Mouse (Mus musculus): ENCODE data around the gene Ywhag.

The Ywhag gene

DNA sequence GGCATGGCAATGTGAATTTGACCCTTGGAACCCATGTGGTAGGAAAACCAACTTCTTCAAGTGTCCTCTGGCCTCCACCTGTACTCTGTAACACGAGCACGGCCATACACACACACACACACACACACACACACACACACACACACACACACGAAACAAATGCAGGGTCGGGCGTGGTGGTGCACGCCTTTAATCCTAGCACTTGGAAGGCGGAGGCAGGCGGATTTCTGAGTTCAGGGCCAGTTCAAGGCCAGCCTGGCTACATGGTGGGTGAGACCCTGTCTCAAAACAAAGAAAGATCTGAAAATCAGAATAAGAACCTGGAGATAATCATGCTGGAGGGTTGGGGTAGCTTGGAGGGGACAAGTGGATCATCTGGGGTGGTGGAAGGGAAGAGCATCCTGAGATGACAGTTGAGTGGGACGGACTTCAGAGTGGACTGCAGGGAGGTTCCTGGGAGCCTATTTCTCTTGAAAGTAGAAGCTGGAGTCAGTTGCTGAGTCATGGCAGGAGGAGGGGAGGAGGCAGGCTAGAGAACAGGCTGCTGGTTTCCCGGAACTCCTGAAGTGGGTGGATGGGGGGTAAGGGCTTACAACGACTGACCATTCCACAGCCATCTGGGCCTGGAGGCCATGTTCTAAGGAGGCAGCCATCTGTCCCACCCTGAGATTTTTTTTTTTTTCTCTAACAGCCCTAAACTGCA, 16.4 kb upstream of the Ywhag start:
- no peak for DNase-seq

DNA sequence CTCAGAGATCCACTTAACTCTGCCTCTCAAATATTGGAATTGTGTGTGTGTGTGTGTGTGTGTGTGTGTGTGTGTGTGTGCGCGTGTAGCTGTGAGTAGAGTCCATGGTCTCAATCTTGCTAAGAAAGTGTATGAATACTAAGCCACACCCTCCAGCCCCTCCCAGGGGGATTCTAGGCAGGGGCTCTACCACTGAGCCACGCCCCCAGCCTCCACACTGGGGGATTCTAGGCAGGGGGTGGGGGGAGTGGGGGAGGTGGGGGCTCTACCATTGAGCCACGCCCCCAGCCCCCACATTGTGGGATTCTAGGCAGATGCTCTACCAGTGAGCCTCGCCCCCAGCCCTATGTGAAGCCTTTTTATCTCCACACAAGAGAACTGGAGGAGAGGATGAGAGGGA, 12.2 kb upstream of the Ywhag start:
- no peak for DNase-seq

DNA sequence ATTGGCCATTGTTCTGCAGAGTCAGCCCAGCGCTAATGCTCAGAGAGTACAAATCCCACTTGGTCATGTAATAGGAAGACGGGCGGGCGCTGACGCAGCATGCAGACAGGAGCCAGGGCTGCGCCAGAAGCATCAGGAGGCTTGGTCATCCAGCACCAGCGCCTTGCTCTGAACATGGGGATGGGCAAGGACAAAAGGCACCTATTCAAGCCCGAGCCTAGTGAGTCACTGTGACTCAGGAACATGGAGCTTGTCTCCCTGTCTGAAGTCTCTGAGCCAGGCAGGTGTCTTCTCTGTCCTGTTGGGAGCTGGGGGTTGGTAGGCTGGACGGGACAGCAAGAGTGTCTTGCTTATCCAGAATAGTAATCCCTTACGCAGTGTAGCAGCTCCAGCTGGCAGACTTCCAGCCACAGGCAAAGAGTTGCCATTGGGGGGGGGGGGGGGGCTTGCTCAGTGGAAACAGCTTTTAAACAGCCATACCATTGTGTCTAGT, 11.5 kb upstream of the Ywhag start:
- DNase-seq = no peak

DNA sequence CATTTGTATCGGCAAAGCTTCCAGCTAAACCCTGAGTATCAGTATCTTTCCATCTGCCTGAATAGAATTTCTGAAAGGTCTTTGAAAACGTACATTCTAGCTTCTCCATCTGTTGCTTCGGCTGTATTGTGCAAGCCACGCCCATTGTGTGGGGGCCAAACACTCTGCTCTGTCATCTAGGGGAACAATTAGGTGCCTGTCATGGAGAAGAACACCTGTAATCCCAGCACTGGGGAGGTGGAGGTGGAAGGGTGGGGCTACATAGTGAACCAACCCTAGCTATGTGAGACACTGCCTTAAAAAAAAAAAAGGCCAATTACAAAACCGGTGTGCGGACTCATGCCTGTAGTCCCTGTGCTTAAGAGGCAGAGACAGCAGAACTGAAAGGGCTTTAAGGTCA, 8.3 kb upstream of the Ywhag start:
- no peak for DNase-seq

DNA sequence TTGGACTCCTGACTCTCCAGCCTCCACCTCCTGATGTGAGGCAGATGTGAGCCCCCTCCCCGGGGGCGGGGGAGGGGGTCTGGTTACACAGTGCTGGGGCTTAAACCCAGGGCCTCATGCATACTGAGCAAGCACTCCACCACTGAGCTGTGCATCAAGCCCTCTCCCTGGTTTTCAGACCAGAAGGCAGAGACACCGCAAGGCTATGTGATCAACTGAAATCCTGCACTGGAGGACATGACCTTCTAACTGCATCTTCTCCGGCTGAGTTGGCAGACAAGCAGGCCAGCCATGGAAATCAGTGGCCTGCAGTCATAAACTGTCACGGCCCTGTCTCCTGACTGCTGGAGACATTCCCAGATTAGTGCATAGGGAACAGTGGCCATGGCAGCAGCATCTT, 6.2 kb upstream of the Ywhag start:
- no peak for DNase-seq

DNA sequence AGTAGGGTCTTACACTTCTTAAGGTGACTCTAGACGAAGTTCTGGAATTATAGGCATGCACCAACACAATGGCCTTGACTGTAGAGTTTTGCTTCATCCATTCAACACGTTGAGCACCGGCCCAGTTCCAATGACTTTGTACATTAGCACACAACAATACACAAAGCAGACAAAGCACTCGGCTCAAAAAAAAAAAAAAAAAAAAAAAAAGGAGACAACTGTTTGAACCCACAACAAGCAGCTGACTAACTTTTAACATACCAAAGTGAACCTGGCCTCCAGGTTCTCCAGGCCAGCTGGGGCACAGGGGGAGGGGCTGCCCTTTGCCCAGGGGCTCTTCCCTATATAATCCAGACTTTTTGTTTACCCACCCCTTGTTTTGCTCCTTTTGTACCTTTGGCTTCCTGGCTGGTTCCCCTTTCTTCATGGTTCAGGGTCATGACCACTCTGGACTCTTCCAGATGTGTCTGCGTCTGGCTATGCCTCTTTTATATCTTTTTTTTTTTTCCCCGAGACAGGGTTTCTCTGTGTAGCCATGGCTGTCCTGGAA, 1.3 kb upstream of the Ywhag start:
- DNase-seq = no peak

DNA sequence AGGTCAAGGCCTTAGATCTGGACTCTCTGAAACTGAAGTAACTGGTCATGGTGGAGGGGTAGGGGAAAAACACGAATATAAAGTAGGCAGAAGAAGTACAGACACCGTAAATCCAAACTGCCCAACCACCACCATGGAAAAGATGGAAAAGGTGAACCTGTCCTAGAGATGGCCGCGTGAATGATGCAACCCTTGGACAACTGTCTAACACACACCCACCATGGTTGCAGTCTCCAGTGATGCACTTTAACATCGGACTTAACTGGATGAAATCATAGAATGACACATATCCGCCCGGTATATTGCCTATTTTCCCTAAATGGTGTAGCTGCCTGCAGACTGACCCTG, 734 bp upstream of the Ywhag start:
- no peak for DNase-seq

DNA sequence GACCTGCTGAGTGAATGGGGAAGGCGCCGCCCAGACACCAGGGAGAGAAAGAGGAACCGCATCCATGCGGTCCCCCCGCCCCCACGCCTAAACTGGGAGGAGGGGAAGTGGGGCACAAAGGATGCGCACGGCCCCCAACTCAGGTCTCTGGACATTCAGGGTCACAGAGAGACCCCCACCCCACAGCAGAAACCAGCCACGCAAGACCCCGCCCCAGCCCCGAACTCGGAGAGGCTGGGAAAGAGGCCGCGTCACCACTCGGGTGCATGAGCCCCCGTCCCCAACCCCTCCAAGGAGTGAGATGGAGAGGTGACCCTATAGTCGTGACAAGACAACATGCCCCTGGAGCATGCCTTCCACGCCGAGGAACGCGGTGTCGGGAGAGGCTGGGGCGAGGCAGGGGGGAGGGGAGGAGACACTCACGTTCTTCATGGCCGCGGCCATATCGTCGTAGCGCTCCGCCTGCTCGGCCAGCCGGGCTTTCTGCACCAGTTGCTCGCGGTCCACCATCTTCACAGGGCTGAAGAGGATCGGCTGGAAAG, 445 bp downstream of the Ywhag start:
- DNase-seq = no peak

DNA sequence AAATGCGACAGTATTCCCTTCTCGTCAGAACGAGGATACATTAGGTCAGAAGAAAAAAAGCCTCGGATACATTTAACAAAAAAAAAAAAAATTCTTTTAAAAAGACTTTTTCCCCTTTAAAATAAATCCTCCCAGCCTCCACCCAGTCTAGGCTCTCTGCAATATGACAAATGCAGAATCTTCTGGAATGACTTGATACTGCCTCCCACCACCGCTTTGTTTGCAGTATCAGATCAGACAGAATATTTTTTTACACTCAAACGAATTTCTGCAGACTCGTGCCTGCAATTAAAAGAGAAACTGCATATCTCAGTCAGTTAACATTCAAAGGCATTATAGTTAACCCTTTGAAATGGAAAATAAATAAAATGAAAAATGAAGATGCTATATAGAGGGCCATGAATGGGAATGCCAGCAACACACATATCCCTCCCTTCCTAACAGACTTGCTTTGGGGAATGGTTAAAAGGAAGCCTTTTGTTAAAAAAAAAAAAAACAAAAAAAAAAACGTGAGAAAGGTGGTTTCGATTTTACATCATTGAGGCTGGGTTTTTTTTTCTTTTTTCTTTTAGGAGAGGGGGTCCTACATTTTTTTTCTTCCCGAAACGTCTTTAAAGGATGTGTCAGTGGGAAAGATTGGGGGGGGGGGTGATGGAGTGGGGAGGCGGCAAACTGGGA, 1.1 kb downstream of the Ywhag start:
- DNase-seq = no peak

DNA sequence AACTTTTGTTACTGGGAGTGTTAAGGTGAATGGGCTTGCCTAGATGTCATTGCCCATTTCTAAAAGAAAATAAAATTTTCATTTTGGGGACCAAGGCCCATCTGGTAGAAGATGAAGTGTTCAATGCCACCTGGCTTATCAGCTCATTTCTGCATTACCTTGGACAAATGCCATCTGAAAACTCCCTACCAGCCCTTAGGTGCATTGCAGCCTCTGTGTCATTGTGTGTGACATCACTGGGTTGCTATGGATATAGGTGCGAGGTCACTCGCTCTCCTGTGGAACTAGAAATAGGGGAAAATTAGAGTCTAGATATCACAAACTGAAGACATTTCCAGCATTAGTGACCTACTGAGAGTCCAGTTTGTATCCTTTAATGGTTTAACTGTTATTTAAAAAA, 2.1 kb downstream of the Ywhag start:
- no peak for DNase-seq

DNA sequence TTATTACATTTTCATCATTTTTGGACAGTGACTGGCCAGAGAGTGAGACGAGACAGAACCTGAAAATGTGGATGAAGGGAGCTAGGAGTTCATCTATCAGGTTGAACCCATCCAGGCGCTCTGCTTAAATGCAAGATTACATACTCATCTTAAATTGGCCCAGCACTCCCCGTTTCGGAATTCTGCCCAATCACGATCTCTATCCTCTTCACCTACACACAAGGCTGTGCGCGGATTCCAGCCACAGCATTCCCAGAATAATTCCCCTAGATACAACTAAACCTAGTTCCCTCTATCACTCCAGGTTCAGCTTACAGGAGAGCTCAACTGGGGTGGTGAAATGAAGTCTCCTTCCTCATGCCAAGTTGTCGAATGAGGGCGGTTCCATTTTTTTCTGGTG, 2.9 kb downstream of the Ywhag start:
- DNase-seq = no peak

DNA sequence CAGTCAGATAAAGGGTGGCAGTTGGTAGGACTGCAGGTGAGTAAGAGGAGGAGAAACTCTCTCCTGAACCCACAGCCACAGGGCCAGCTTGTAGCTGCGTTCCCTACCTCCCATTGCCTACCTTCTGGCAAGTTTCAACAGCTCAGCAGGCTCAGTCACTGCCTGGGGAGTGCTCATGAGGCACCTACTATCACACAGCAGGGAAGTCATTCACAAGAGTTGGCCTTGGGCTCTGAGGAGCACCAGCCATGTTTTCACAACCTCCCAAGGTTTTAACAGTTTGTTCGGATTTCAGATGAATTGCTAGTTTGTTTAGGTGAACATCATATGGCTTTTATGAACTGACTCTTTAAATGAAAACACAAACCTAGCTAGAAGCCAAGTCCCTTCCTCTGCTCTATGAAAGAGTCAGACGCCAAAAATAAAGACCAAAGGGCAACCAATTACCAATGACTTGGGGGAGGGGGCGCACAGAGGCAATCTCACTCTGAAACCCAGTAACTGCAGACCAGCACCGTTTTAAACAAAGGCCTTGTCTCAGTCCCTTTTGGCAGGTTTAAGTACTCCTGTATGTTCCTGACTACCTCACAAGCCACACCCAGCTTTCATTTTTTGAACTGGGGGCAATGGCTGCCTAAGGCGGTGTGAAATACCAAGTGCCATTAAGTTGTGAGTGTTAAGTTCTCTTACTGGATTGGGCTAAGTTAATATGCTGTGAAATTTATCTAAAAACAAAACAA, 4.6 kb downstream of the Ywhag start:
- no peak for DNase-seq

DNA sequence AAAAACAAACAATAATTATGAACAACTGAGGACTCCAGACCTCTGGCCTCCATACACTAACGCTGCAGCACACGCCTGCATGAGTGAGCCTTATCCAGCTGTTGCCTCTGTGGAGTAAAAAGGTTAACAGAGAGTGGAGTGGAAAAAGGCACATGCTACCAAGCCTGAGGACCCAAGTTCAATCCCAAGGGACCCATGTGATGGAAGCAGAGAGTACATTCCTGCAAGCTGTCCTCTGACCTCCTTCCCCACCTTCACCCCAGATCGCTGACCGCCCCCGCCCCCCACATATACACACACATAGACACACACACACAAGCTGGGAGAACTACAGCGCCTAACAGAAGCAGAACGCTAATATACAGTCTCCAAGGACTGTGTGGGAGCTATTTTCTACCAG, 10.5 kb downstream of the Ywhag start:
- no peak for DNase-seq

DNA sequence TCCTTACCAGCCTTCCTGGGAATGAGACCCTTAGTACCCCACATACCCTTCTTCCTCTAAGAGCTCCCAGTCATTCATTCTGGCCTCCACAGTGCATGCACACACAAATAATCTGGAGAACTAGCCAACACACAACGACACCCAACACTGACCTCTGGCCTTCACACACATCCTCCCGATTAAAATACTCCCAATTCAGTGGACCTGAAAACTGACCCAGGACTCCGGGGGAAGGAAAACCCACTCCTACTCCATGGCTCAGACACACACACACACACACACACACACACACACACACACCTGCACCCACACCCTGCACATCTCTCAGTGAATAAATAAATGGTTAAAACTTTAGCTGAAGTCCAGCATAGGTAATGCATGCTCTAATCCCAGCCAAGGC, 14.5 kb downstream of the Ywhag start:
- no peak for DNase-seq

DNA sequence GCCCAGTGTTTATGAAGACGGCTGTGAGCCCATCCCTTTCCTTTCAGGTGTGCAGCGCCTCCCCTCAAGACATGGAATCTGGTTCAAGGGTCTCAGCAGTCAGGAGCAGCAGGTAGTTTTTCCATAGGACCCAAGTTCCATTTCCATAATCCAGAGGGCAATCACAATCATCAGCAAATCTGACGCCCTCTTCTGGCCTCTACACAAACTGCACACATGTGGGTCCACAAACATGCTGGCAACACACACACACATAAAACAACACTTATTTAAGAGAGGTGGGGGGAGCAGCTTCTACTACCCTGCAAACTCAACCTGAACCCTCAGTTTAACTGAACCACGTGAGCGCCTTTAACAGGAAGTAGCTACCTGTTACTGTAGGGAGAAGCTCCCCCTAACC, 15.8 kb downstream of the Ywhag start:
- DNase-seq = no peak

DNA sequence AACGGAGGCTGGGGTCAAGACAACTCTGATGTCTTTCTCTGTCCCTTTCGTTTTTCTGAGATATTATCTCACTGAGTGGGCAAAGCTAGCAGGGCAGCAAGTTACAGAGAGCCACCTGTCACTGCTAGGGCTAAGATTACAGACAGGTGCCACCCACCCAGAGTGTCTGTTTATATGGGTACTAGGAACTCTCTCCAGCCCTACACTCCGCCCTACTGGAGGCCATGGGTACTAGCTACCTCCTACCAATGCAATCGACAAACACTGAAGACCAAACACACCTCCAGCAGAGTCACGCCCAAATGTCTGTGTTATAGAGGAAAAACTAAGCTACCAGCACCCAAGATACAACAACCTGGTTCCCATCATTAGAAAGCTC, 16.4 kb downstream of the Ywhag start:
- no peak for DNase-seq

DNA sequence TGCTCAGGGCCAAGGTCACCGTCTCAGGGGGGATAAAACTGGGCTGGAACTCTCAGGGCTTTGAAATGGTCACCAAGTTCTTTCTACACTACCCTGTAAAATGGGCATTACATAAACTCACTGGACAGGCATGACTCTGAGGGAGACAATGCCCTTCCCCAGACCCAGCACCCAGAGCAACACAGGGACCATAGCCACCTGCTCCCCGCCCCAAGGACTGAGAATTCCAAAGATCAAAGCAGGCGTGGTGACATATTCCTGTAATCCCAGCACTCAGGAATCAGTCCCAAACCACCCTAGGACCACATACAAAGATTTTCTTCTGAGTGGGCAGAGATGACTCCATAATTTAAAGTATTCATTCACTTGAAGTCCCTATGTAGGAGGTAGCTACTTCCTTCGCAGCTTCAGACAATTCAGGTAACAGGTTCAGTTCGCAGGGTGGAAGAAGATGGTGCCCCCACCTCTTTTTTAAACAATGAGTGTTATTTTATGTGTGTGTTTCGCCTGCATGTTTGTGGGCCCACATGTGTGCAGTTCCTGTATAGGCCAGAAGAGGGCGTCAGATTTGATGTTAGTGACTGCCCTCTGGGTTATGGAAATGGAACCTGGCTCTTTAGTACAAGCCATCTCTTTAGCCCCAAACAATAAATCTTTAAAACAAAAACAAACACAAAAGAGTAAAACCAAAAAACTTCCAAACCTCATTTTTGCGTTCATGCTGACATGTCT, 16.9 kb downstream of the Ywhag start:
- DNase-seq = no peak

DNA sequence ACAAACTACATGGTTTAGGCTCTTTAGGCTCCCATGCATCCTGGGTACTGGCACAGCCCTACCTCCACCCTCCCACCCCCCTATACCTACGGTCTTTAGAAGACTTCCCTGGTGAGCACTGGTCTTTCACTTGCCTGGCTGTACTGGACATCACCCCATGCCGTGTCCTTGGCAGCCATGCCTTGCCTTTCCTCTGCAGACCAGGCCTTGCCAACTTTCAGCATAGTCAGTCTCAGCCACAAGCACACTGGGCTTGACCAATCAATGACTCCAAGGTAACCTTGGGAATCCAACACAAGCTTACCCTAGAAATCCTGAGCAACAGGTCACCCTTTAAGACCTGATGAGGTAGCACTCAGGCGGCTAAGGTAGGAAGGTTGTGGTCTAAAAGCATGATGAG, 17.8 kb downstream of the Ywhag start:
- no peak for DNase-seq

DNA sequence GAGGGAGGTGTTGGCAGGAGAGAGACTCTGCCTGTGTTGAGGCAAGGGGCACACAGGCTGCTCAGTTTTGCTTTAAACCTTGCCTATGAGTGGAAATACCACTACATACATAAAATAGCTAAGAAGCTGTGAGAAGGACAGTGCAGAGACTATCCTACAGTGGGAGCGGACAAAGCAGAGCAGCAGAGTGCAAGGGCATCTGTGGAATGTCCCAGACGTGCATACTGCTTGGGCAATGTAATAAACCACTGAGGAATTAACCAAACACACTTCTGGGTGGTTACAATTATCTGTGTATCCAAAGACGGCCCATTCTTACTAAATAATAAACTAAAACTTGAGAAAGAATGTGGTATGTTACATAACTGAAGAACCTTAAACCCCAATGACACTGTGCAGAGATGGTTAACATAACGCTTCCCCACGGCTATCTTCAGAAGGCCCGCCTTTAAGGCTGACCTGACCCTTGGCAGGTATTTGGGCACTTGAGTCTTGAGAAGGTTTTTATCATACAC, 18.3 kb downstream of the Ywhag start:
- DNase-seq = no peak

DNA sequence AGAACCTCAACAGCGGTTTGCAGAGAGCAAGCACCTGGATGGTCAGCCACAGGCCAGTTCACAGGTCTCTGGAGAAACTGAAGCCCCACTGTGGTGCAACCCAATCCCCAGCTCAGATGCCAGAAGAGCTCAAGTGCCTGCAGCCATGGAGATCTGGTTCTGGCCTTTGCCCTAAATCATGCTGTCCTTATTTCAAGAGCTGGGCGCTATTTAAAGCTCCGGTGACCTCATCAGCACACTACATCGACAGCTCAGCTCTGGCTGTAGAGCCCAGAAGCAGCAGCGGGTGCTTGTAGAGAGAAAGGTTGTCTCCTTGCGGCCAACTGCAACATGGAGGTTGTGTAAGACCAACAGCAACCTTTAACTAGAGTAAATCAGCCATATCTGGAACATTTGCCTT, 20.3 kb downstream of the Ywhag start:
- DNase-seq = no peak

DNA sequence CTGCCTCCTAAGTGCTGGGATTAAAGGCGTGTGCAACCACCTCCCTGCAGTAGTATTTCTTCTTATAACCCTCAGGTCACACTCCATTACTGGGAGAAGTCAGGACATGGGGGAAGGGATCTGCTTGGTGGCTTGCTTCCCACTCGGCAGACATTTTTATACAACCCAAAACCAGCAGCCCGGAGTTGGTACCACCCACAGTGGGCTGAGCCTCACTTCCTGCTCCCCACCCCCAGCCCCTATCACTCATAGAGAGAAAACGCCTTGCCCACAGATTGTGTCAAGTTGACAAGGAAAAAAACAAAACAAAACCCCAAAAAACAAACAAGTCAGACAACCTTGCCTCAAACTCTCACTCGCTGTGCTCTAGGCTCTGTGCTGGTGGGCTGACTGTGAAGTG, 21.2 kb downstream of the Ywhag start:
- DNase-seq = no peak

DNA sequence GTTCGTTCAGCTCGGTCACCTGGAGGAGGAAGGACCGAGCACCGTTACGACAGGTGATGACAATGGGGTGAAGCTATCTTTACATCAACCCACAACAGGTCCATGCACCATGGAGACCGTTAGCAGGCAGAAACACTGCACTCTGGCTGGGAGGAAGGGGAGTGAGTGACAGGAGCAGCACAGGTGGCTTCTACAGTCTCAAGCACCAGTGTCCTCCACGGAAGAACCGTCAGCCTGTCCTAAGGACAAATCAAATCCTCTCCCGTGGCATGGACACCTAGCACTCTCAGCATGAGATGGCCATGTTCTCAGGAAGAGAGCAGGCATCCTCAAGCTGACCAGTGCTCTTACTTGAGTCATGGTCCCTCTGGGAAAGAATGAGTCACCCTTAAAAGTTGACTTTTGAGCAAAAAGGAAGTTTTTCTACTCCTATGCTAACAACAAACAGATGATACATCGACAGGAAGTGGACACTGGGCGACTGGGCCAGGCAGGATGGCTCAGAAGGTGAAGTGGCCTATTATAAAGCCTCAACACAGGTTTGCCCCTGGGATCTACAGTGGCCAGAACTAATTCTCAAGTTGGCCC, 22.7 kb downstream of the Ywhag start:
- no peak for DNase-seq
